Mouse (Mus musculus) cerebellum, postnatal 25 days (tissue): ENCODE results near the gene Slc39a11.
A peak's percentile ranks its signal among the peaks of the same experiment; 100 is the strongest.

Experiments used
- DNase-seq, 2 experiments: peaks; one replicate each; pipeline ENCODE4 v3.0.0; 2021; ENCODE audit warnings: mixed read lengths in 2 of 2

The Slc39a11 gene

GRCm38 (mm10) chr11:113276518-113276917 lies 373.4 kb downstream of the Slc39a11 start:
- DNase-seq: no peak

GRCm38 (mm10) chr11:113274037-113274436 lies 375.8 kb downstream of the Slc39a11 start:
- DNase-seq: peak in 1 of 2 experiments; percentile 26

GRCm38 (mm10) chr11:113271857-113272256 lies 378.0 kb downstream of the Slc39a11 start:
- DNase-seq: no peak

- DNase-seq: no peak
Observed at GRCm38 (mm10) chr11:113268831-113269319, 381.0 kb downstream of the Slc39a11 start.

GRCm38 (mm10) chr11:113267516-113268230 lies 382.2 kb downstream of the Slc39a11 start:
- no peak for DNase-seq

- no peak for DNase-seq
Observed at GRCm38 (mm10) chr11:113266706-113267105, 383.2 kb downstream of the Slc39a11 start.

GRCm38 (mm10) chr11:113265567-113265966 lies 384.3 kb downstream of the Slc39a11 start:
- DNase-seq: no peak

GRCm38 (mm10) chr11:113263971-113264370 lies 385.9 kb downstream of the Slc39a11 start:
- no peak for DNase-seq

GRCm38 (mm10) chr11:113262062-113262461 lies 387.8 kb downstream of the Slc39a11 start:
- no peak for DNase-seq

GRCm38 (mm10) chr11:113261421-113261820 lies 388.5 kb downstream of the Slc39a11 start:
- peak in 1 of 2 experiments; percentile 14 for DNase-seq

- DNase-seq: no peak
Observed at GRCm38 (mm10) chr11:113259712-113260382, 390.0 kb downstream of the Slc39a11 start.

- DNase-seq: peak; percentile 29 to 63
Observed at GRCm38 (mm10) chr11:113258016-113258415, 391.9 kb downstream of the Slc39a11 start.

GRCm38 (mm10) chr11:113254653-113255052 lies 395.2 kb downstream of the Slc39a11 start:
- DNase-seq: no peak

- DNase-seq: no peak
Observed at GRCm38 (mm10) chr11:113253169-113253568, 396.7 kb downstream of the Slc39a11 start.

- DNase-seq: no peak
Observed at GRCm38 (mm10) chr11:113251172-113251571, 398.7 kb downstream of the Slc39a11 start.

GRCm38 (mm10) chr11:113246475-113246874 lies 403.4 kb downstream of the Slc39a11 start:
- DNase-seq: no peak

- DNase-seq: no peak
Observed at GRCm38 (mm10) chr11:113245666-113246065, 404.2 kb downstream of the Slc39a11 start.

- no peak for DNase-seq
Observed at GRCm38 (mm10) chr11:113234432-113234831, 415.4 kb downstream of the Slc39a11 start.

GRCm38 (mm10) chr11:113232049-113232448 lies 417.8 kb downstream of the Slc39a11 start:
- no peak for DNase-seq

GRCm38 (mm10) chr11:113230410-113231132 lies 419.3 kb downstream of the Slc39a11 start:
- DNase-seq: no peak

- no peak for DNase-seq
Observed at GRCm38 (mm10) chr11:113225748-113226147, 424.1 kb downstream of the Slc39a11 start.

- DNase-seq: no peak
Observed at GRCm38 (mm10) chr11:113223756-113224323, 426.0 kb downstream of the Slc39a11 start.
